Mouse (Mus musculus) hindbrain, embryonic 16.5 days (tissue): Measurements from ENCODE around the gene Slc25a48. TPM values are rescaled to one million over a fixed set of nuclear protein-coding genes. Genes with fewer than 3 reads are reported as not detected.

Experiments used
- ATAC-seq: fragments of 200-750 bp; cut with Nextera tagmentation; 2 replicates; pipeline ENCODE4 v1.8.0; 2017; ENCODE audit warnings: moderate TSS enrichment, moderate library complexity
- H3K27ac ChIP-seq: fragments of 300-500 bp; sonication (generic); 2 replicates; pipeline ENCODE4 v1.5.1; 2014; ENCODE audit warnings: low read depth, mild to moderate bottlenecking, control low read depth, low read length, moderate library complexity
- H3K27me3 ChIP-seq: fragments of 300-500 bp; sonication (generic); replicated peaks from 2 replicates; pipeline ENCODE4 v1.6.1; 2014; ENCODE audit warnings: low read length; ENCODE audit not compliant: control insufficient read depth, insufficient read depth
- H3K36me3 ChIP-seq: fragments of 300-500 bp; sonication (generic); 2 replicates; pipeline ENCODE4 v1.6.1; 2014; ENCODE audit warnings: mild to moderate bottlenecking, low read length, moderate library complexity, mixed read lengths; ENCODE audit not compliant: control insufficient read depth, insufficient read depth
- H3K4me1 ChIP-seq: fragments of 300-500 bp; sonication (generic); 2 replicates; pipeline ENCODE4 v1.6.1; 2014; ENCODE audit warnings: low read depth, low read length; ENCODE audit not compliant: control insufficient read depth, insufficient read depth
- H3K4me2 ChIP-seq: fragments of 300-500 bp; sonication (generic); 2 replicates; pipeline ENCODE4 v1.6.1; 2014; ENCODE audit warnings: mild to moderate bottlenecking, low read length, control low read depth, moderate library complexity
- H3K4me3 ChIP-seq: fragments of 300-500 bp; sonication (generic); 2 replicates; pipeline ENCODE4 v1.5.1; 2014; ENCODE audit warnings: mild to moderate bottlenecking, low read length, control low read depth, moderate library complexity
- H3K9ac ChIP-seq: fragments of 300-500 bp; sonication (generic); 2 replicates; pipeline ENCODE4 v1.6.1; 2014; ENCODE audit warnings: low read depth, mild to moderate bottlenecking, control low read depth, low read length, moderate library complexity
- H3K9me3 ChIP-seq: fragments of 300-500 bp; sonication (generic); 2 replicates; pipeline ENCODE4 v1.6.1; 2014; ENCODE audit warnings: mild to moderate bottlenecking, low read length, moderate library complexity; ENCODE audit not compliant: control insufficient read depth
- WGBS: fragments of 180-500 bp; shearing (Covaris S2); extraction: QIAGEN DNeasy Blood & Tissue Kit; methylation state at CpG from one replicate; pipeline ENCODE4 v1.1.7; 2014; 5-methylcytosine and 5-hydroxymethylcytosine counted together
- polyA plus RNA-seq: library from polyadenylated mRNA; unstranded; fragments of >200 nt; fragmentation: Nextera tagmentation; extraction: Ambion mirVana; gene quantifications from 2 replicates; pipeline ENCODE4 v1.2.1, GENCODE M21; 2015

The Slc25a48 gene
- polyA plus RNA-seq, 1 experiment from 2014 or later = 0.06 TPM

DNA sequence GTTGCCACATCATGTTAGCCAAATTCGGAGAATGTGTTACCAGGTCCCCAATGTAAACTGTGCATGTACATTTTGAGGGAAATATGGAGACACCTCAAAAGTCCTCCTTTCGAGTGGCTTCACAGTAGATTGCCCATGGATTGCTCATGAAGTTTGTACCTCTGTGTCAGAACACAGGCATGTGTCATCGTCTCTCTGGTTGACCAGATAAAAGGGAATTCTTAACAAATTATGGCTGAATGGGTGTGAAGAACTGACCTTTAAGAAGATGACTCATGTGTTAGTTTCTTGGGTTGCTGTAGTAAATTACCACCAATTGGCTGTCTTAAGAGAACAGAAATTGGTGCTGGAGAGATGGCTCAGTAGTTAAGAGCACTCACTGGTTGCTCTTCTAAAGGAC, 6.0 kb downstream of the Slc25a48 start:
- no peak for ATAC-seq
- Histone ChIP-seq H3K9ac (no peak overlapping the region), H3K4me1 (no peaks in the 10 kb centered on the region), H3K36me3 (no peaks in the 10 kb centered on the region), H3K27me3 (peaks cover 14% of the 10 kb centered on the region), H3K27ac (no peak overlapping the region), H3K9me3 (no peaks in the 10 kb centered on the region), H3K4me2 (no peak overlapping the region), H3K4me3 (no peak overlapping the region)
- WGBS = 92% methylated on average over 3 of the region's 3 CpGs

DNA sequence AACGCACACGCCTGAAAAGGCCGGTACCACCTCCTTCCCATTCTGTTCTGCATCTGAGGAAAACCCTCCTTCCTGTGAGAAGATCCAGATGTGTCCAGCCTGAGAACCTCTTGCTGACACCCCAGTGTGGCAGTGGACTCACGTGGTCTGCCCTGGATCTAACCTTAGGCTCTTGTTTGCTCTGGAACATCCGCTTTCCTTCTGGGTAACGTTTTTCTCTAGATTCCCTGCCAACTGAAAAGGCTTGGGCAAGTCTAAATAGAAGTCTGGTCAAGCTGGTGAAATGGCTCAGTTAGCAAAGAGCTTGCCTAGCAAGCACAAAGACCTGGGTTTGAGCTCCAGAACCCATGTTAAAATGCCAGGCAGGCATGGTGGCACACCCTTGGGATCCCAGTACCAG, 6.8 kb downstream of the Slc25a48 start:
- H3K27ac ChIP-seq = no peak overlapping the region
- peaks cover 6% of the 10 kb centered on the region for H3K27me3 ChIP-seq
- H3K4me2 ChIP-seq = no peak overlapping the region
- no peak for ATAC-seq
- peaks cover 2% of the 10 kb centered on the region; the same call in 1 of the 2 replicates for H3K4me1 ChIP-seq
- no peak overlapping the region for H3K9ac ChIP-seq
- no peak overlapping the region for H3K4me3 ChIP-seq
- H3K9me3 ChIP-seq = no peaks in the 10 kb centered on the region
- no peaks in the 10 kb centered on the region for H3K36me3 ChIP-seq
- 92% methylated on average over 6 of the region's 6 CpGs for WGBS

DNA sequence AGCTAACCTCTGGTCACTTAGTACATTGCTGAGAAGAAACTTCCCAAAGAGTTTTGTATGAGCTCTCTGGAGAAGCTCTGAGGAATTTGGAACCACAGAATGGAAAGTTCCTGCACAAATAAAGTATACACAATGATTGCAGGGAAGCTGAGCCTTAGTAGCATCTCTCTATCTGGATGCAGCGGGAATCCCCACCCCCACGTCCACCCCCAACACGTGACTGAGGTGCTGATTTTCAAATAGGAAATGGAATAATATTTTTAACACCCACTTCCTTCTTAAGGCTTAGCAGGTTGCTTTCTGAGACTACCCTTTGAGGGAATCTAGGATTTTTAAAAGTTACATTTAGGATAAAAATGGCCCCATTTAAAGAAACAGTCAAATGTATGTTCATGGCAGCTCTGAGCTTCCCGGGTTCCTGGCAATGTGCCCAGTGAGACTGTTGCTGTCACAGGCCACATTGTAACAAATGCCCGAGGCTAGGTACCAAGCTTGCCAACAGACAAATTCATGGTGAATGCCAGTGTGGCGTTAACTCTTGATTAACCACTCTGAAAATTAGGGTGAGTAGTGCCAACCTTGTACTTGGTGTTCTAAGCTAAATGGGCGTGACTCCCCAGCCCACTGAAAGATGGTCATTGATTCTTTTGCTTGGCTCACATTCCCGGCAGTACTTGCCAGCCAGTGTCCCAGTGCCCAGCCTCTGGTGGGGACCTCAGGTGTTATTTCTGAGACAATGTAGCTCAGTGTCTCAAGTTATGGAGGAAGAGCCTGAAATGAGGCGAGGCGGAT, 11.3 kb downstream of the Slc25a48 start:
- ATAC-seq = peak; percentile 77
- H3K27ac ChIP-seq = no peak overlapping the region
- no peaks in the 10 kb centered on the region for H3K27me3 ChIP-seq
- H3K9me3 ChIP-seq = no peaks in the 10 kb centered on the region
- no peak overlapping the region for H3K4me2 ChIP-seq
- 45% methylated on average over 10 of the region's 10 CpGs for WGBS
- H3K4me1 ChIP-seq = peaks cover 2% of the 10 kb centered on the region; the same call in 1 of the 2 replicates
- H3K36me3 ChIP-seq = no peaks in the 10 kb centered on the region
- no peak overlapping the region for H3K4me3 ChIP-seq
- no peak overlapping the region for H3K9ac ChIP-seq

DNA sequence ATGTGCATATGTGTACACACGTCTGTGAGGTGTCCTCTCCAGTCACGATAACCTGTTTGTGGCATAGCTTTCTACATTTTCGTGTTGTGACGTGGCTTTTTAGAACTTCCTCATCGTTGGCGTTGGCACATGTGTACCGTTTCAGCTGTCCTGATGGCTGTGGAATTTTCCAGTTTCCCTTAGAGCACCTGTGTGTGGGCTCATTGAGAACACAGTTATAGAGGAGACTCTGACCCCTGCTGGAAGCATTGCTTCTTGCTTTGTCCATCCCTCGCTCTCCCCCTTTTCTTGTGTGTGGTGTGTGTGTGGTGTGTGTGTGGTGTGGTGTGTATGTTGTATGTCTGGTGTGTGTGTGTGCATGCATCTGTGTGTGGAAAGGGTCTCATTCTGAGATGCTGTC, 11.9 kb downstream of the Slc25a48 start:
- Histone ChIP-seq H3K4me3 (no peak overlapping the region), H3K36me3 (no peaks in the 10 kb centered on the region), H3K4me1 (peaks cover 2% of the 10 kb centered on the region; the same call in 1 of the 2 replicates), H3K4me2 (no peak overlapping the region), H3K9me3 (no peaks in the 10 kb centered on the region), H3K9ac (no peak overlapping the region), H3K27me3 (no peaks in the 10 kb centered on the region), H3K27ac (no peak overlapping the region)
- 73% methylated on average over 8 of the region's 8 CpGs for WGBS
- peak; percentile 60 for ATAC-seq

DNA sequence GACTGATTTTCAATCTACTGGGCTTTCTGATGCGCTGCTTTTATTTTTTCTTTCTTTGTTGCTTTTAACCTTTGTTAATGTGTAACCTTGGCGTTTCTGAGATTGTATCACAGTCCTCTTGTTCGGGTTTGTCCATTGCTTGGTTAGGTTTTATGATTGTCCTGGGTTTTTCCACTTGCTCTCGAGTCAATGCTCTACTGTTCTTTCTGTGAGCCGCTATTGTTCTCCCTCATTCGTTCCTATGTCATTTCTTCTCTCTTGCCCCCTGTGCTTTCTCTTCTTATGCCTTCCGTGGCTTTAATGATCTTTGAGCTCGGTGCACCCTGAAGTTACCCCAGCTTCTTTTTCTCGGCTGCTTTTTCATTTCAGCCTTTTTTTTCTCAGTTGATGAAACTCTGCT, 19.8 kb downstream of the Slc25a48 start:
- Histone ChIP-seq H3K4me1 (no peaks in the 10 kb centered on the region), H3K27me3 (no peaks in the 10 kb centered on the region; the same call in 1 of the 2 replicates), H3K9me3 (no peaks in the 10 kb centered on the region), H3K27ac (no peak overlapping the region), H3K4me2 (no peak overlapping the region), H3K9ac (no peak overlapping the region), H3K36me3 (no peaks in the 10 kb centered on the region), H3K4me3 (no peak overlapping the region)
- 28% methylated on average over 9 of the region's 9 CpGs for WGBS
- no peak for ATAC-seq

- 83% methylated on average over 4 of the region's 4 CpGs for WGBS
Measured at GRCm38 (mm10) chr13:56461460-56461859, 23.3 kb downstream of the Slc25a48 start.

DNA sequence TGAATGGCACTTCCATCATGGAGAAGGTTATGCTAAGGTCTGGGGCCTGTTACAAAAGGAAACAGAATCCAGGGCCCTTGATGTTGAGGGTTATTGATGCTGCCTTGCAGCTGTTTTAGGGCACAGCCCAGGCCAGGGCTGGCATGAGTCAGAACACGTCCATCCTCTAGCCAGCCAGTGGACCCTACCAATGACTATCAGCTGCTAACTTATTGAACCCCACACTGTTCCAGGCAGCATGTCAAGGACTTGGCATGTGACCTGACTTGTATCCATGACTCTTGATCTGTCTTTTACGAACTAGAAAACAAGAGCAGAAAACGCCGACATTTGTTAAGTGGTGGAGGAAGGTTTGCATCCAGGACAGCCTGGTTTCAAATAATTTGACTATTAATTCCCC, 24.6 kb downstream of the Slc25a48 start:
- H3K4me3 ChIP-seq = no peak overlapping the region
- no peak overlapping the region for H3K4me2 ChIP-seq
- WGBS = 75% methylated on average over 4 of the region's 4 CpGs
- no peaks in the 10 kb centered on the region; the same call in 1 of the 2 replicates for H3K27me3 ChIP-seq
- no peaks in the 10 kb centered on the region for H3K4me1 ChIP-seq
- no peaks in the 10 kb centered on the region for H3K36me3 ChIP-seq
- no peak overlapping the region for H3K27ac ChIP-seq
- ATAC-seq = peak; percentile 77; the same call in 1 of the 2 replicates
- no peak overlapping the region for H3K9ac ChIP-seq
- H3K9me3 ChIP-seq = no peaks in the 10 kb centered on the region

More at GRCm38 (mm10) chr13:56461460-56461859, 23.3 kb downstream of the Slc25a48 start:
- Histone ChIP-seq H3K9me3 (no peaks in the 10 kb centered on the region), H3K36me3 (no peaks in the 10 kb centered on the region), H3K4me3 (no peak overlapping the region), H3K4me2 (no peak overlapping the region), H3K27ac (no peak overlapping the region), H3K27me3 (no peaks in the 10 kb centered on the region; the same call in 1 of the 2 replicates), H3K4me1 (no peaks in the 10 kb centered on the region), H3K9ac (no peak overlapping the region)
- ATAC-seq = no peak

DNA sequence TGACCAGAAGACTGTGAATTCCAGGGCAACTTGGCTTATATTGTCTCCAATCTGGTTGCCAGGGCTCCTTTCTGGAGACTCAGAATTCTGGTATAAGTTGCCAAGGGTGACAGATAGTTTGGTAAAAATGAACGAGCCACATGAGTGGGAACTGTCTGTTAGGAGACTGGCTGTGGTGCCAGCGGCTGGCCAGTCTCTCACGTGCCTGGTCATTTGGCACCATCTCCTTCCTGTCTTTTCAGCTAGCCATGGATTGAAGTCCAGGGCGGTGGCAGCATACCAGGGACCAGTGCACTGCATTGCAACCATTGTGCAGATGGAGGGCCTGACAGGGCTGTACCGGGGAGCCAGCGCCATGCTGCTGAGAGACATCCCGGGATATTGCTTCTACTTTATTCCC, 25.1 kb downstream of the Slc25a48 start:
- no peak overlapping the region for H3K9ac ChIP-seq
- H3K36me3 ChIP-seq = no peaks in the 10 kb centered on the region
- H3K27me3 ChIP-seq = no peaks in the 10 kb centered on the region; the same call in 1 of the 2 replicates
- H3K4me1 ChIP-seq = no peaks in the 10 kb centered on the region
- no peaks in the 10 kb centered on the region for H3K9me3 ChIP-seq
- 67% methylated on average over 7 of the region's 7 CpGs for WGBS
- H3K4me2 ChIP-seq = no peak overlapping the region
- no peak overlapping the region for H3K27ac ChIP-seq
- ATAC-seq = peak; percentile 69
- H3K4me3 ChIP-seq = no peak overlapping the region

DNA sequence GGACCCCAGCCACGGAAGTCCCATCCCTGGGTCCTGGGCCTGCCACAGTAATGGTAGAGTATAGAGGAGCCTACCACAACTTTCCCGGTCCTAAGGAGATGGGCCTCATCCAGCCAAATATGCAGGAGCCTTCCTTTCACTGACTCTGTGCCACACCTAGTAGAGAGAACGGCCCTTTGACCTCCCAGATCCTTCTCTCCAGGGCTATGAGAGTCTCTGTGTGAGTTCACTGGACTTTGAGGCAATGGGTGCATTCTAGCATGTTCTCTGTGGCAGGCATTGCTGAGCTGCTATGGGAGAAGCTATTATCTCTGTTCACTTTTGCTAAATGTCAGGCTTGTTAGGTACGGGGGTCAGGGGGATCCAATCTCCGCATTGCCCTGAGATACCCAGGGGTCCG, 25.6 kb downstream of the Slc25a48 start:
- Histone ChIP-seq H3K9ac (no peak overlapping the region), H3K27me3 (no peaks in the 10 kb centered on the region; the same call in 1 of the 2 replicates), H3K36me3 (no peaks in the 10 kb centered on the region), H3K4me3 (no peak overlapping the region), H3K27ac (no peak overlapping the region), H3K4me2 (no peak overlapping the region), H3K4me1 (no peaks in the 10 kb centered on the region), H3K9me3 (no peaks in the 10 kb centered on the region)
- no peak; the same call in 1 of the 2 replicates for ATAC-seq
- WGBS = 67% methylated on average over 6 of the region's 6 CpGs
